Comparison of ENCODE assay signal across 15 mouse cellular contexts in genomic region chr6:135182925-135183324, GRCm38 (mm10). TPM values are rescaled to one million over a fixed set of nuclear protein-coding genes. Genes with fewer than 3 reads are reported as not detected.
DNase-seq lines count a peak whose midpoint lies in the region; ATAC-seq and TF ChIP-seq lines count a peak whose summit lies in the region.
"Had no signal": no experiment of that assay in that cellular context is flagged by ENCODE, and none has a peak within 500 bp of the region (broad histone marks: within the 10 kb centered on the region; RNA-seq: fewer than 3 reads in every experiment).

No protein-coding gene starts in this region.

- TF ChIP-seq POLR2A in heart, adult 2 months (IDR thresholded peaks at IDR 0.05; ENCODE audit: insufficient read depth, low read depth, low read length), result no peak
- TF ChIP-seq POLR2A in testis, adult 2 months (IDR thresholded peaks at IDR 0.05; ENCODE audit: control insufficient read depth, low read depth, low read length), result no peak

- H3K4me1 ChIP-seq in heart, adult 2 months (ENCODE audit: control insufficient read depth, insufficient read depth, low read length), result no peaks in the 10 kb centered on the region
- no peaks in the 10 kb centered on the region for H3K4me1 ChIP-seq in testis, adult 2 months (ENCODE audit: control insufficient read depth, insufficient read depth, low read length)
- H3K4me1 ChIP-seq in liver, embryonic 14.5 days (replicated peaks; ENCODE audit: control insufficient read depth in 2 of 2, insufficient read depth in 2 of 2, low read length in 1 of 2), result peaks cover 0 to 8% of the 10 kb centered on the region in 2 experiments; a peak in 2 of 4 replicates
- H3K4me1 ChIP-seq: hindbrain, embryonic 13.5 days had no signal

- intact Hi-C loops in heart, adult 2 months (cut with DNase I), result no loop called here
- intact Hi-C loops in heart, postnatal 10 days (cut with DNase I), result no loop called here

- H3K27me3 ChIP-seq in heart, adult 2 months (ENCODE audit: control insufficient read depth, insufficient read depth, low read length), result no peaks in the 10 kb centered on the region; the same call in 1 of the 2 replicates
- H3K27me3 ChIP-seq in testis, adult 2 months (ENCODE audit: control insufficient read depth, insufficient read depth, low read length), result no peaks in the 10 kb centered on the region
- no peaks in the 10 kb centered on the region; the same call in none of the 2 replicates for H3K27me3 ChIP-seq in liver, embryonic 14.5 days (ENCODE audit: control insufficient read depth, insufficient read depth, low read length)
- H3K27me3 ChIP-seq: hindbrain, embryonic 13.5 days had no signal

- ATAC-seq in liver, embryonic 14.5 days (ENCODE audit: insufficient read depth), result peak; percentile 38; the same call in 1 of the 2 replicates

- no peak for TF ChIP-seq EP300 in heart, adult 2 months (IDR thresholded peaks at IDR 0.05; ENCODE audit: insufficient read depth, low read depth, low read length)
- no peak for TF ChIP-seq EP300 in liver, embryonic 14.5 days (IDR thresholded peaks at IDR 0.05; ENCODE audit: low read depth)

- no peak overlapping the region for H3K4me2 ChIP-seq in liver, embryonic 14.5 days (ENCODE audit: low read depth)
- H3K4me2 ChIP-seq: heart, embryonic 11.5 days; hindbrain, embryonic 13.5 days had no signal

- H3K27ac ChIP-seq in heart, adult 2 months, result no peak overlapping the region
- H3K27ac ChIP-seq in testis, adult 2 months (ENCODE audit: control insufficient read depth, insufficient read depth, low read depth, low read length), result no peak overlapping the region
- no peak overlapping the region for H3K27ac ChIP-seq in liver, embryonic 14.5 days
- H3K27ac ChIP-seq: hindbrain, embryonic 13.5 days; macrophage had no signal

- 0 out of 2 replicates have a peak, but pooled peaks have one; percentile 9 for TF ChIP-seq CTCF in heart, adult 2 months (IDR thresholded peaks at IDR 0.05)
- TF ChIP-seq CTCF in testis, adult 2 months (IDR thresholded peaks at IDR 0.05; ENCODE audit: control insufficient read depth, insufficient read depth, insufficient replicate concordance, low read depth, low read length), result peak; percentile 69; the same call in 1 of the 2 replicates
- peak; percentile 77 for TF ChIP-seq CTCF in liver, embryonic 14.5 days (IDR thresholded peaks at IDR 0.05; ENCODE audit: low read depth)

- no peak for DNase-seq in heart, adult 2 months
- DNase-seq in heart, postnatal 10 days, result no peak
- DNase-seq in testis, postnatal 14 days (ENCODE audit: low spot score), result no peak
- DNase-seq in liver, embryonic 14.5 days (ENCODE audit: low read depth in 3 of 3, low spot score in 3 of 3), result no peak
- DNase-seq in thymus, postnatal 36 days, result peak; percentile 26 to 38
- DNase-seq in urinary bladder, postnatal 10 days (ENCODE audit: low spot score), result no peak
- DNase-seq in kidney, adult 11 months, result no peak
- DNase-seq: cerebellum, postnatal 25 days; kidney, postnatal 10 days; retina, postnatal 1 day had no signal

- WGBS in heart, adult 2 months, result 40% methylated on average over 5 of the region's 5 CpGs
- 35% methylated on average over 5 of the region's 5 CpGs for whole genome bisulfite sequencing in liver, embryonic 14.5 days (ENCODE audit: insufficient replicate concordance)

- no peaks in the 10 kb centered on the region for H3K36me3 ChIP-seq in heart, adult 2 months (ENCODE audit: control insufficient read depth, insufficient read depth, low read length)
- H3K36me3 ChIP-seq in testis, adult 2 months (ENCODE audit: control insufficient read depth, insufficient read depth, low read length), result no peaks in the 10 kb centered on the region
- no peaks in the 10 kb centered on the region for H3K36me3 ChIP-seq in liver, embryonic 14.5 days (replicated peaks; ENCODE audit: control insufficient read depth, insufficient read depth, low read depth)
- H3K36me3 ChIP-seq: hindbrain, embryonic 13.5 days had no signal

- no peaks in the 10 kb centered on the region for H3K9me3 ChIP-seq in liver, embryonic 14.5 days (ENCODE audit: control insufficient read depth, low read length)
- H3K9me3 ChIP-seq: hindbrain, embryonic 13.5 days had no signal

- no peak overlapping the region for H3K9ac ChIP-seq in heart, adult 2 months (ENCODE audit: low read depth, low read length)
- H3K9ac ChIP-seq in liver, embryonic 14.5 days (replicated peaks), result no peak overlapping the region
- H3K9ac ChIP-seq: hindbrain, embryonic 13.5 days had no signal

- H3K4me3 ChIP-seq in heart, adult 2 months, result no peak overlapping the region
- no peak overlapping the region for H3K4me3 ChIP-seq in testis, adult 2 months (ENCODE audit: control insufficient read depth, low read depth, low read length)
- H3K4me3 ChIP-seq in liver, embryonic 14.5 days (ENCODE audit: insufficient read depth in 1 of 2, low read depth in 2 of 2, low read length in 2 of 2), result no peak overlapping the region
- H3K4me3 ChIP-seq: erythroblast, embryonic 14.5 days; hindbrain, embryonic 13.5 days had no signal

- H3K79me2 ChIP-seq in heart, adult 2 months (replicated peaks; ENCODE audit: control insufficient read depth, insufficient read depth, low read length), result no peaks in the 10 kb centered on the region

RNA-seq across cellular contexts. Expression of gene Fam234b, which starts 14.9 kb away (rescaled TPM):
- total RNA-seq in heart, adult 2 months (2021), result 1 to 10 TPM; 6.4 to 9.5 TPM
- 5.8 TPM in 2 replicates for polyA plus RNA-seq in heart, adult 2 months (2012; rRNA removed)
- total RNA-seq in heart, postnatal 10 days (2021), result 1 to 10 TPM; 5.6 to 7.5 TPM
- 18.3 and 20.9 TPM in 2 replicates for polyA plus RNA-seq in testis, adult 2 months (2012; rRNA removed)
- polyA plus RNA-seq in liver, embryonic 14.5 days (2012; rRNA removed), result 18.7 and 19.1 TPM in 2 replicates
- polyA plus RNA-seq in liver, embryonic 14.5 days (2014; fragmentation: Nextera tagmentation; extraction: Ambion mirVana), result 27.8 and 34.9 TPM in 2 replicates

RNA-seq across cellular contexts. Expression of gene Hebp1, which starts 14.9 kb away (rescaled TPM):
- total RNA-seq in heart, adult 2 months (2021), result 10 to 100 TPM; 46.6 to 57.8 TPM
- polyA plus RNA-seq in heart, adult 2 months (2012; rRNA removed), result 11.3 and 14.1 TPM in 2 replicates
- total RNA-seq in heart, postnatal 10 days (2021), result 10 to 100 TPM; 58.5 to 59.0 TPM
- 4.7 and 4.9 TPM in 2 replicates for polyA plus RNA-seq in testis, adult 2 months (2012; rRNA removed)
- polyA plus RNA-seq in liver, embryonic 14.5 days (2012; rRNA removed), result 127 and 198 TPM in 2 replicates
- 60.1 and 70.2 TPM in 2 replicates for polyA plus RNA-seq in liver, embryonic 14.5 days (2014; fragmentation: Nextera tagmentation; extraction: Ambion mirVana)

Comparison
In these comparisons a context has a peak if more than half of its experiments do, and no peak if none do; other contexts are left out.
1. DNase-seq: peak in thymus, postnatal 36 days (2 of 2); none in heart, adult 2 months (0 of 2), heart, postnatal 10 days (0 of 2), testis, postnatal 14 days (single experiment), liver, embryonic 14.5 days (0 of 3), urinary bladder, postnatal 10 days (single experiment) and kidney, adult 11 months (single experiment).
2. CTCF ChIP-seq: peak in every context shown above with its lines; median percentile 77 in liver, embryonic 14.5 days; 69 in testis, adult 2 months; 9 in heart, adult 2 months.